Mouse (Mus musculus) lung, embryonic 16.5 days (tissue): ENCODE results near the gene Swt1. TPM values are rescaled to one million over a fixed set of nuclear protein-coding genes. Genes with fewer than 3 reads are reported as not detected.
"Not testable (repeated sequence)": the region's sequence is repeated elsewhere in the genome, so short reads cannot be mapped to it uniquely, and the experiment has no call there.

Experiments
- ATAC-seq: fragments of 200-750 bp; cut with Nextera tagmentation; 2 replicates; pipeline ENCODE4 v1.8.0; 2017; ENCODE audit warnings: low read depth, mild to moderate bottlenecking, moderate library complexity
- H3K27ac ChIP-seq: fragments of 300-500 bp; sonication (generic); 2 replicates; pipeline ENCODE4 v1.5.1; 2014; ENCODE audit warnings: mild to moderate bottlenecking, control low read depth, low read length
- H3K27me3 ChIP-seq: fragments of 300-500 bp; sonication (generic); 2 replicates; pipeline ENCODE4 v1.6.1; 2014; ENCODE audit warnings: low read depth, low read length, mixed read lengths; ENCODE audit not compliant: control insufficient read depth, insufficient read depth
- H3K36me3 ChIP-seq: fragments of 300-500 bp; sonication (generic); 2 replicates; pipeline ENCODE4 v1.6.1; 2014; ENCODE audit warnings: low read length; ENCODE audit not compliant: control insufficient read depth, insufficient read depth
- H3K4me1 ChIP-seq: fragments of 300-500 bp; sonication (generic); replicated peaks from 2 replicates; pipeline ENCODE4 v1.6.1; 2014; ENCODE audit warnings: low read length, mixed read lengths; ENCODE audit not compliant: control insufficient read depth, insufficient read depth
- H3K4me2 ChIP-seq: fragments of 300-500 bp; sonication (generic); 2 replicates; pipeline ENCODE4 v1.6.1; 2014; ENCODE audit warnings: low read depth, low read length, control low read depth
- H3K4me3 ChIP-seq: fragments of 300-500 bp; sonication (generic); 2 replicates; pipeline ENCODE4 v1.5.1; 2014; ENCODE audit warnings: mild to moderate bottlenecking, low read length, control low read depth
- H3K9ac ChIP-seq: fragments of 300-500 bp; sonication (generic); 2 replicates; pipeline ENCODE4 v1.6.1; 2014; ENCODE audit warnings: low read length, control low read depth
- H3K9me3 ChIP-seq: fragments of 300-500 bp; sonication (generic); 2 replicates; pipeline ENCODE4 v1.6.1; 2016; ENCODE audit warnings: low read length; ENCODE audit not compliant: control insufficient read depth
- WGBS: fragments of 180-500 bp; shearing (Covaris S2); extraction: QIAGEN DNeasy Blood & Tissue Kit; methylation state at CpG from one replicate; pipeline ENCODE4 v1.1.7; 2014; 5-methylcytosine and 5-hydroxymethylcytosine counted together
- polyA plus RNA-seq: library from polyadenylated mRNA; unstranded; fragments of >200 nt; fragmentation: Nextera tagmentation; extraction: Ambion mirVana; gene quantifications from 2 replicates; pipeline ENCODE4 v1.2.1, GENCODE M21; 2015

Gene Swt1
- polyA plus RNA-seq, 1 experiment from 2014 or later, result 38.7 TPM

DNA sequence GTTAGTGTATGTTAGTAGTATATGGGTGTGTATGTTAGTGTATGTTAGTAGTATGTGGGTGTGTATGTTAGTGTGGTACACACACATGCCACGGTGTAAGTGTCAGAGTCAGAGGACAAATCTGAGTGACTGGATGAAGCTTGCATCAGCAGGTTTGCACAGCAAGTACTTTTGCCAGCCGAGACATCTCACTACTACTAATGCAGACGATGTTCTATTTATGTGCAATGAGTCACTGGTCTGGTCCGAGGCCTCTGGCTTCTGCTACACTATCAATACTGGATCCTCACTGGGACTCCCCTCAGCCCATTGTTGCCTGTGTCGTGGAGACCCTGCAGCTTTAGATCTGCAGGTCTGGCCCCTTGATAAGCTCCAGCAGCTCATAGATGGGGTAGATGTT, 56.7 kb downstream of the Swt1 start:
- no peak overlapping the region for H3K9ac ChIP-seq
- 73% methylated on average over 5 of the region's 5 CpGs for WGBS
- H3K27ac ChIP-seq, result no peak overlapping the region
- no peak overlapping the region for H3K4me2 ChIP-seq
- no peak for ATAC-seq
- H3K27me3 ChIP-seq, result no peaks in the 10 kb centered on the region
- H3K9me3 ChIP-seq, result no peaks in the 10 kb centered on the region
- no peak overlapping the region for H3K4me3 ChIP-seq
- H3K4me1 ChIP-seq, result no peaks in the 10 kb centered on the region
- H3K36me3 ChIP-seq, result peaks cover 28% of the 10 kb centered on the region

DNA sequence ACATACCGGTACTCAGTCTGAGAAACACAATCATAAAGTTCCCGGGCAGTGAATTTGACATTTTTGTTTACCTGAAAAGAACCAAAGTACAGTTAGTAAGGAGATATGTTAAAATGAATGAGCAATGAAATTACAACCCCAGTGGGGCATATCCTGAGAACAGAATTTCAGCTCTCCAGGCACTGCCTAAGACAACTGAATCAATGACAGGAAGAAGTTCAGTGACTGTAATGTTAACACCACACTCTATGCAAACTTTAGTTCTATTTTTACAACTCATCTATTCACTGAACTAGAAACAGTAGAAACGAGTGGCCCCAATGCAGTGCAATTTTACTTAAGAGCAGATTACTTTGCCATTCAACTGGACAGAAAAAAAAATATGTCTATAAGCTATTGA, 57.7 kb downstream of the Swt1 start:
- H3K9ac ChIP-seq, result no peak overlapping the region
- H3K4me2 ChIP-seq, result no peak overlapping the region
- H3K9me3 ChIP-seq, result no peaks in the 10 kb centered on the region
- WGBS, result 80% methylated on average over 3 of the region's 3 CpGs
- no peaks in the 10 kb centered on the region for H3K4me1 ChIP-seq
- H3K36me3 ChIP-seq, result peaks cover 33% of the 10 kb centered on the region
- no peak overlapping the region for H3K27ac ChIP-seq
- no peak for ATAC-seq
- no peaks in the 10 kb centered on the region for H3K27me3 ChIP-seq
- no peak overlapping the region for H3K4me3 ChIP-seq

DNA sequence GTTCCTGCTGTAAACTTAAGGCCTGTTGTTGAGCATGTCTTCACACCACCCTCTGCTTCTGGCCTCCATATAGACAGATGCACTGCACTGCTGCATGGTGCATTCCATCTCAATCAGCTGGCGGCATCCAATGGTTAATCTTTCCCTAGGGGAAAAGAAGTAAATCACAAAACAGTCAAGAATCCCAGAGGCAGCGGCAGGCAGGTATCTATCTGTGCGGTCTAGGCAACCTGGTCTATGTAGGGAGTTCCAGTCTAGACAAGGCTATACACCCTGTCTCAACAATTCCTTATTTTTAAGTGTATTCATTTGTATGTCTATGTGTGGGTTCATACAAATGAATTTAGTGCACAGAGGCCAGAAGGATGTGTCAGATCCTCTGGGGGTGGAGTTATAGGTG, 59.8 kb downstream of the Swt1 start:
- no peak for ATAC-seq
- Histone ChIP-seq H3K36me3 (peaks cover 35% of the 10 kb centered on the region), H3K27me3 (no peaks in the 10 kb centered on the region)

DNA sequence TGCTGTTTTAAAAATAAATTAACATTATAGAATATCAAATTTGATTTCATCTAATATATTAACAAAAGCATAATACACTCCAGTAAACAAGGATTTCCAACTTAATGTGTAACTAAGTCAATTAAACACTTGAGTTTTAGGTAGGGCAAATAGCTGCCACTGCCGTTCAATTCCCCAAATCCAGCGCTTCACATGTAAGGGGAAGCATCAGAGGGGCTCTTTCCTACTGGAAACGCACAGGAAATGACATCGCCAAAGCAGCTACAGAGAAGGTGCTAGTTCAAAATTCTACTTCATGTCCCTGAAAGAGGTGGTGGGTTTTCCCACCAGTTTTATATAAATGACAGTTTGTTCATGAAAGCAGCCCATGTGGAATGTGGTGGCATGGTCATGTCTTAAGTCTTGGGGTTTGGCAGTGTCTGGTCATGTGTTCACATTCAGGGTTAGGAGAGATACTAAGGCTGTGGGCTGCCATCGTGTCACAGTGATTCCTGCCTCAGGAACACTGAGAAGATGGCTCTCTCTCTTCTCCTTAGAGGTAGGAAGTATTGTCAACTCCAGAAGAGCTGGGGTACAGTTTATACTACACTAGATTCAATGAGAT, 60.4 kb downstream of the Swt1 start:
- Histone ChIP-seq H3K27me3 (no peaks in the 10 kb centered on the region), H3K9ac (no peak overlapping the region), H3K4me2 (no peak overlapping the region), H3K4me1 (no peaks in the 10 kb centered on the region), H3K27ac (no peak overlapping the region), H3K36me3 (peaks cover 41% of the 10 kb centered on the region), H3K4me3 (no peak overlapping the region), H3K9me3 (no peaks in the 10 kb centered on the region)
- no peak for ATAC-seq
- WGBS, result 80% methylated on average over 5 of the region's 5 CpGs

More for the DNA sequence above, 59.8 kb downstream of the Swt1 start:
- H3K4me3 ChIP-seq, result no peak overlapping the region
- H3K4me1 ChIP-seq, result no peaks in the 10 kb centered on the region
- 87% methylated on average over 3 of the region's 3 CpGs for WGBS
- no peak overlapping the region for H3K4me2 ChIP-seq
- H3K9me3 ChIP-seq, result no peaks in the 10 kb centered on the region
- no peak overlapping the region for H3K27ac ChIP-seq
- no peak overlapping the region for H3K9ac ChIP-seq

DNA sequence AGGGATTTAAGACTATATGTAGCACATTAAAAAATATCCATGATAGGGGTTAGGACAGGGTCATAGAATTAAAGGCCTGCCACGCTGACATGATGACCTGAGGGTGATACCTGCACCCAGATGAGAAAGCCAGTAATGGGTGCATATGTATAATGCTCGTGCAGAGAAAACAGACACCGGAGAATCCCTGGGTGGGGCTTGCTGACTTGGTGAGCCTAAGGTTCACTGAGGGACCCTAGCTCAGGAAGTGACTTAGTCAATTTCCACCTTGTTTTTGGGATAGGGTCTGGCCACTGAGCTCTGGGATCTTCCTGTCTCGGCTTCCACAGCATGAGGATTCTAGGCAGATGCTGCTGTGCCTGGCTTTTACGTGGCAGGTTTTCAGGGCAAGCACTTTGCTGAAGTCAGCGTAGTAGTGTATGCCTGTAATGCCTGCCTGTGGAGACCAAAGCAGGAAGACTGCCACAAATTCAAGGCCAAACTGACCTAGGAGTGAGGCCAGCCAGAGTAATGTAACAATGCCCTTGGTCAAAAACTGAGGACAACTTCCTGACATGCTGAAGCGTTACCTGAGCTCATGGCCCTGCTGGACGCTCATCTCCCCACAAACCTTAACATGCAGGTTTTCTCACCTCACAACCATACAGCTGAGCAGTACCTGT, 61.2 kb downstream of the Swt1 start:
- Histone ChIP-seq H3K4me3 (no peak overlapping the region), H3K27me3 (no peaks in the 10 kb centered on the region), H3K27ac (no peak overlapping the region), H3K4me2 (no peak overlapping the region), H3K9ac (no peak overlapping the region), H3K36me3 (peaks cover 45% of the 10 kb centered on the region), H3K9me3 (no peaks in the 10 kb centered on the region), H3K4me1 (no peaks in the 10 kb centered on the region)
- 74% methylated on average over 8 of the region's 8 CpGs for WGBS
- ATAC-seq, result no peak

DNA sequence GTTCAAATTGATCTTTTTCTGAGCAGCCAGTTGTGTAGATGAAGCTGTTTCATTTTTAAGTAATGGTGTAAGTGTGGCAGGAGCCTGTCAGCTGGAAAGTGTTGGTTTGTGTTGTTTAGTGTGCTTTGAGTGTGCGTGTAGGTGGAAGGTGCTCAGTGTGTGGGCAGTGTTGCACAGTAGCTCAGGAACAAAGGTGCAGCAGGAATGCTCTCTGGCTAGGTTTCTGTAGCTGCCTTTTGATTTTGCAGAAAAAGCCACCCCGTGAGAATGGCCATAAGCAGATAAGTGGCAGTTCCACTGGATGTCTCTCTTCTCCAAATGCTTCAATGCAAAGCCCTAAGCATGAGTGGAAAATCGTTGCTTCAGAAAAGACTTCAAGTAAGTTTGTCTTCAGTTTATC, 68.9 kb downstream of the Swt1 start:
- H3K36me3 ChIP-seq, result peaks cover 60% of the 10 kb centered on the region
- H3K9me3 ChIP-seq, result no peaks in the 10 kb centered on the region
- H3K27me3 ChIP-seq, result no peaks in the 10 kb centered on the region
- H3K4me2 ChIP-seq, result no peak overlapping the region
- H3K9ac ChIP-seq, result no peak overlapping the region
- ATAC-seq, result no peak
- no peak overlapping the region for H3K4me3 ChIP-seq
- H3K4me1 ChIP-seq, result no peaks in the 10 kb centered on the region
- 85% methylated on average over 3 of the region's 3 CpGs for WGBS
- no peak overlapping the region for H3K27ac ChIP-seq

DNA sequence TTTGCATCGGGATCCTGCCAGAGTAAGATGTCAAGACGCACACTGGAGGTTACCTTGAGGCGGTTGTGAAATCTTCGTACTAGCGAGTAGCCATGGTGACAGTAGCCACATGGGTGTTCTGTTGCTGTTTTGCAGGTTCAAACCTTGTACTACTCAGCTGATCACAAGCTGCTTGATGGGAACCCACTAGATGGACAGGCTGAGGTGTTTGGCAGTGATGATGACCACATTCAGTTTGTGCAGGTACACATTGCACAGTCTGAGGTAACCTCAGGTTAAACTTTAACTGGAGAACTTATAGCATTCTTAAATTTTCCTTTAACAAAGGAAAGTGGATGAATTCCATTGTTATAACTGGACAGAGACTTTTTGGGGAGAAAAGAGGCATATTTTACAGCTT, 72.3 kb downstream of the Swt1 start:
- H3K9ac ChIP-seq, result no peak overlapping the region
- no peaks in the 10 kb centered on the region for H3K4me1 ChIP-seq
- no peaks in the 10 kb centered on the region for H3K9me3 ChIP-seq
- H3K4me2 ChIP-seq, result no peak overlapping the region
- H3K27me3 ChIP-seq, result no peaks in the 10 kb centered on the region
- no peak overlapping the region for H3K4me3 ChIP-seq
- 91% methylated on average over 5 of the region's 5 CpGs for WGBS
- H3K27ac ChIP-seq, result no peak overlapping the region
- H3K36me3 ChIP-seq, result peaks cover 70% of the 10 kb centered on the region
- ATAC-seq, result no peak

DNA sequence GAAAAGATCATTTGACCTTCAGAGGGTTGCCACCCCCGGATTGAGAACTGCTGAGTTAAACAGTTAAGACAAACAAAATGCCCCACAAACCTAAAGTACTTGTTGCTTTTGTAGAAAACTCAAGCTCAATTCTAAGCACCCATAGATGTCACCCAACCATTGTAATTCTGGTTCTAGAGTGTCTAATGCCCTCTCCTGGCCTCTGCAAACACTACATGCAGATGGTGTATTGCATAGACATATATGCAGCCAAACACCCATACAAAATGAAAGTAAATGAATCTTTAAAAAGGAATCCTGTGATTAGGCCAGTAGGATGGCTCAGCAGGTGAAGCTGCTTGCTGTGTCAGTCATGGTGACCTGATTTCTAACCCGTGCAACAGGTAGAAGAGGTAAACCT, 75.3 kb downstream of the Swt1 start:
- no peak for ATAC-seq
- peaks cover 56% of the 10 kb centered on the region for H3K36me3 ChIP-seq
- H3K4me1 ChIP-seq, result peaks cover 3% of the 10 kb centered on the region
- H3K27me3 ChIP-seq, result no peaks in the 10 kb centered on the region
- 78% methylated on average over 2 of the region's 2 CpGs for WGBS
- H3K4me2 ChIP-seq, result no peak overlapping the region
- no peaks in the 10 kb centered on the region for H3K9me3 ChIP-seq
- H3K9ac ChIP-seq, result no peak overlapping the region
- no peak overlapping the region for H3K27ac ChIP-seq
- no peak overlapping the region for H3K4me3 ChIP-seq

DNA sequence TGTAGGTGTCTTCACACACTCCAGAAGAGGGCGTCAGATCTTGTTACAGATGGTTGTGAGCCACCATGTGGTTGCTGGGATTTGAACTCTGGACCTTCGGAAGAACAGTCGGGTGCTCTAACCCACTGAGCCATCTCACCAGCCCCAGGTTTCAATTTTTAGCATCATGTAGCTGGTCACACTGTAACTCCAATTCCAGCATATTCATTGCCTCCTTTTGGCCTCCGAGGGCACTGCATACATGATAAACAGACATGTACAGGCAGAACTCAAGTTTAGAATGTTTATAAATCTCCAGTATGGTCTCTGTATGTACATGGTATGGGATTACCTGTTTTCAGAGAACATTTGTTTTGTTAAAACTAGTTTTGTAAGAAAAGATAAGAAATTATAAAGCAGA, 80.0 kb downstream of the Swt1 start:
- H3K9me3 ChIP-seq, H3K27me3 ChIP-seq, H3K4me2 ChIP-seq, H3K9ac ChIP-seq, ATAC-seq, H3K4me3 ChIP-seq, H3K27ac ChIP-seq: not testable (repeated sequence)
- 63% methylated on average over 4 of the region's 4 CpGs for WGBS
- Histone ChIP-seq H3K4me1 (peaks cover 18% of the 10 kb centered on the region), H3K36me3 (peaks cover 27% of the 10 kb centered on the region)
